Mouse (Mus musculus): ENCODE measurements around the gene Baiap2l2. TPM values are rescaled to one million over a fixed set of nuclear protein-coding genes. Genes with fewer than 3 reads are reported as not detected.

Baiap2l2 gene
- total RNA-seq, 4 experiments from 2014 or later: 3.1 to 14.2 (median 11.4) TPM

DNA sequence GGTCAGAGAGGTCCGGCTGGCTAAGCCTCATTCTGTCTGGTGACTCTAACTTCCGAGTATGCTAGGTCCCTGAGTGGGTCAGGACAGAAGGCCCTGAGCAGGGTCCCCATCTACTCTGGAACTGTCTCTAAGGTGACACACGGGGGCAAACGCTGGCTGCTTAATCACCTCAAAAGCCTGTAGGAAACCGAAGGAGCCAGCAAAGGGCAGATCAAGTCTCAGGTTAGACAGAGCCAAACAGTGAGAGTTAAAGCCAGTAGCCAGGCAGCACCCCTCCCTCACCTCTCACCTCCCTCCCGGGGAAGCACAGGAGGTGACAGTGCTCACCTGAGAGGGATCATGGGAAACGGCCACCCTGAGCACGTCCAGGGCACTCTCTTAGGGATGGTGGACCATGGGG is 18.4 kb upstream of the Baiap2l2 start:
- no peak for DNase-seq (ENCODE audit: low spot score in 2 of 2)

- no peak for DNase-seq (ENCODE audit: low spot score in 2 of 2)
These were observed 14.3 kb upstream of the Baiap2l2 start for GRCm38 (mm10) chr15:79299563-79300155.

DNA sequence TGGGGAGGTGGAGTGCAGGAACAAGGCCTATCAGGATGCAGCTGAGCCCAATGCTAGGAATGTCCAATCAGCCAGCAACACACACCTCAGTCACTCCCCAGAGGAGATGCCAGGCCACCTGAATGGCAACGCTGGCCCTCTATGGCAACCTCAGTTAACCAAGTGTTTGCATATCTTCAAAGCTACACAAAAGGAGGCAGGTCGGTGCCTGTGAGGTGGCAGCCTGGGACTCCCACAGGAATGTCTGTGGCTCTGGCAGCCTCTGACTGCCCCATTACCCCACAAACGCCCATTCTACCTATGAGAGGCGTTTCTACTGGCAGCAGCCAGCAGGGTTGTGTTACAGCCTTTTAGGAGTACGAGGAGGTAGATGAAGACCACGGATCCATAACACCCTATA is 13.2 kb upstream of the Baiap2l2 start:
- DNase-seq (ENCODE audit: low spot score in 2 of 2): no peak

GRCm38 (mm10) chr15:79292779-79293178 is 7.4 kb upstream of the Baiap2l2 start:
- no peak for DNase-seq (ENCODE audit: low spot score in 2 of 2)

DNA sequence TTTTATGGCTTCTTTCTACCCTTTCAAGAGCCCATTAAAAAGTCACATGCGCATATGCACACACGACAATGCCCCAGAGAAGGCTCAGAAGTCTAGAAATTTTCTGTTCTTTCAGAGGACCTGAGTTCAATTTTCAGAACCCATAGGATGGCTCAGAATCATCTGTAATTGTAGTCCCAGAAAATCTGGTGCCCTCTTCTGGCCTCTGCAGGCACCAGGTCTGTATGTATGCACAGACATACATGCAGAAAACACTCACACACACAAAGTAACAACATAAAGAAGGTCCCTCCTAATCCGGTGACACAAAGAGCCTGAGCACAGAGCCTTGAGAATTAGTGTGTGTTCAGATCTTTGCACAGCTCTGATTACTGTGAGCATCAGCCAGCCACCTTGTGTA is 5.0 kb upstream of the Baiap2l2 start:
- DNase-seq (ENCODE audit: low spot score in 2 of 2): no peak

- DNase-seq (ENCODE audit: low spot score in 2 of 2): no peak
These were observed 4.1 kb upstream of the Baiap2l2 start for GRCm38 (mm10) chr15:79289441-79289840.

- no peak for DNase-seq (ENCODE audit: low spot score in 2 of 2)
These were observed 3.0 kb upstream of the Baiap2l2 start for GRCm38 (mm10) chr15:79288387-79288786.

DNA sequence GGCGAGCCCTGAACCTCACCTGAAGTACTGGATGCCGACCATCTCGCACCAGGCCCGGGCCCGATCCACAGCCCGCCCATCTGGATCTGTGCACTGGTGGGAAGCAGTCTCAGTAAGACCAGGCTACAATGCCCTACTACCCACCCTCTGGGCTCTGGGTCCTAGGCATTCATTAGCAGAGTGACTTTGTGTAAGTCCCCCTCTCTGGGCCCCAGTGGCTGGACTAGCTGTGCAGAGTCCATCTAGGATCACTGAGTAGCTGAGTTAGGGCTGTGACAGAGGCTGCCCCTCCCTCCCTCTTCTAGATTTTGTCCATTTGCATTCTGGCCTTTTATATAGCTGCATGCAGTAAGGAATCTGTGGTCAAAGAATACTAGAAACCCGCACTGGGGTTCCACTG is 1.8 kb upstream of the Baiap2l2 start:
- DNase-seq (ENCODE audit: low spot score in 2 of 2): no peak

- no peak for DNase-seq (ENCODE audit: low spot score in 2 of 2)
These were observed 804 bp upstream of the Baiap2l2 start for GRCm38 (mm10) chr15:79286141-79286540.

- no peak for DNase-seq (ENCODE audit: low spot score in 2 of 2)
These were observed 2.0 kb downstream of the Baiap2l2 start for GRCm38 (mm10) chr15:79283371-79283770.

GRCm38 (mm10) chr15:79282434-79282833 is 2.9 kb downstream of the Baiap2l2 start:
- no peak for DNase-seq (ENCODE audit: low spot score in 2 of 2)

DNA sequence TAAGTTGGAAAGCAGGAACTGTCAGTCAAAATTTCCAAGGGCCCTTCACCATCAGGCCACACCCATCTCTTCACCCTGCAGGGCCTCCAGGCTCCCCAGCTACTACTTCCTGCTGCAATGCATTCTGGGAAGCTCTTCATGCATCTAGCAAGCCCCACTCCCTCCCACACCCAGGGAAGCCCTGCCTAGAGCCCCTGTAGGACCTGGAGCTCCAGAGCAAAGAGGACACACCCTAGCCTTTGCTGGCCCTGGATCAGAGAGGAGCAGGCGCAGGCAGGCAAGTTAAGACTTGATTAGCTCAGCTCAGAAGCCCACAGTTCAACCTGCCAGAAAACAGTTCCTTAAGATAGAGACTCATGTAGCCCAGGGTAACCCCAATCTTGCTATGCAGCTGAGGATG is 3.9 kb downstream of the Baiap2l2 start:
- no peak for DNase-seq (ENCODE audit: low spot score in 2 of 2)

DNA sequence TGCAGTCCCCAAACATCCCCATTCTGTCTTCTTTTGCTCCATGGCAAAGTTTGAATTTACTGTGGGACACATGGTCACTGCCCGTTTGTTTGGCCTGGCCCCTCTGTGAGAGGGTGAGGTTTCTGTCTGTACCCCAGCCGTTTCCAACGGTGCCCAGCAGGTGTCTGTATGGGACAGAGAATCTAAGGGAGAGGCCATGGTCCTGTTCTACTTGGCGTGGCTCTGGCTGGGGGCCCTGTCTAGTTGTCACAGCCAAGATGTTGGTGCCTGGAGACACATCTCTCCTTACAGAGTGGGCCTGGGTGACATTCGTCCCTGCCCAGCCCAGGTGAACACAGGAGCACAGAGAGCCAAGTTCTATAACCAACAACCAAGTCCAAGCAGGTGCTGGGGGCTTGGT is 4.5 kb downstream of the Baiap2l2 start:
- no peak for DNase-seq (ENCODE audit: low spot score in 2 of 2)

DNA sequence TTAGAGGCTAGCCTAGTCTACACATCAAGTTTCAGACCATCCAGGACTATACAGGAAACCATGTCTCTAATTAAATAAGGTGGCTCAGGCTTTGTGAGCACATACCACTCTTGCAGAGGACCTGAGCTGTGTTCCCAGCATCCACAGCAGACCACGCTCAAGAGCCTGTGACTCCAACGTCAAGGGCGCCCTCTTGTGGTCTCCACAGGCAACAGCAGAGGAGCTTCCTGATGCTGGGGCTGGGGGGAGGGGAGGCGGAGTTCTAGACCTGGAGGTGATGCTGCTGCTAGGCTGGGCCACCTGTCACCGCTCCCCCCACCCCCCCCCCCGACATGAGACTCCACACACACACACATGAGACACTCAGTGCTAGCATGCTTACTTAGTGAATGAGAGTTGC is 5.1 kb downstream of the Baiap2l2 start:
- no peak for DNase-seq (ENCODE audit: low spot score in 2 of 2)

DNA sequence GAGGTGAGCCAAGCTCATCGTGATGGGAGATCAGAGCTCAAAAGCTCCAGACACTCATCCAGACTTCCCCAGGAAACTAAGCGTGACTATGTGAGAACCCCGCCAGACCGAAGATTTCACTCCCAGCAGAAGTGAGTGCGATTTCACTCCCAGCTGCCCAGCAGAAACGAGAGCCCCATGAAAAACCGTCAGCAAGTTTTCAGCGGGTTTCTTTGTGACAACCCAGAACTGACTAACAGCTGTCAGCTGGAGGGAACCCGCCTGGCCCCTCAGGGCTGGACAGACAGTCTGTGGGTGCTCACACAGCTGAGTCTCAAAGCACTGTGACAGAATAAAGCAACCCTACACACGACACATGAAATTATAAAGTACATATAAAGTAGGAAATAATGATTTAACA is 7.6 kb downstream of the Baiap2l2 start:
- DNase-seq (ENCODE audit: low spot score in 2 of 2): no peak

DNA sequence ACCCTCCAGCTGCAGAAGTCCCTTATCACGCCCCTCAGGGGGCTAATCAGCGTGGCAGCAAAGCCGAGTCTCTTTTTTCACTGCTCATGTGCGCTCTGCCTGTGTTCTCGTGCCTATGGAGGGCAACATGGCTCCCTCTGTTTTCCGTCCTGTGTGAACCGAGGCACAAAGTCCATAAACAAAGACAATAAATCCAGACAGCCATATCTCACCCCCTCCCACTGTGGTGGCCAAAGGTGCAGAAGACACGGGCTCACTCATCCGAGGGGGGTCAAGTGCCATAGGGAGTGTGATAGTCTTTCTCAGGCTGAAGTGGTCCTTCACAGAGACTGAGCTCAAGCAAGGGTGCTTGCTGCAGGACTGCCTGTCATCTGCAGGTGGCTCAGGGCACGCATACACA is 12.3 kb downstream of the Baiap2l2 start:
- no peak for DNase-seq (ENCODE audit: low spot score in 2 of 2)

DNA sequence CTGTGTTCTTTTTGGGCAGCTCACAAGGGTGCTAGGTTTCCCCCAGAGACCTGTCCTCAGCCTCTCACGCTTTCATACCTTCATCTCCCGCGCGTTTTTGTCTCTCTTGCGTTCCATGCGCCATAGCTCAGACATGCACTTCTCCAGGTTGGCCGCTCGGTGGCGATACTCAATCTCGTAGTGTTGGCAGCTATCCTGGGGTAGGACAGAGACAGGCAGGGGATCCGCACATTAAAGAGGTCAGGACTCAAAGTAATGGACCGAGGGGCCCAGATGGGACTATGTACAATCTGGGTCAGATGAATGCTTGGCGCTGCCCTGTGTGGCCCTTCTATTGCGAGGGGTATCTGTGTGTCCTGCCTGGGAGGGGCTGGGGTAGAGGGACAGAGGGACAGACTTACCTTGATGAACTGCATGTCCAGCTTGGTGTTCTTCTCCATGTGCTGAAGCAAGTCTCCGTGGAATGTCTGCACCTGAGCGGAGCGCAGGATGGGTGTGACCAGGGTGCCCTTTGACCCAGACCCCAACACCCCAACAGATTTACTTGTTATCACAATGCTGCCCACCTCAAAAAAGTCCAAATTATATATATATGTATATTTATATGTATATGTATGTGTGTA is 14.1 kb downstream of the Baiap2l2 start:
- no peak for DNase-seq (ENCODE audit: low spot score in 2 of 2)

DNA sequence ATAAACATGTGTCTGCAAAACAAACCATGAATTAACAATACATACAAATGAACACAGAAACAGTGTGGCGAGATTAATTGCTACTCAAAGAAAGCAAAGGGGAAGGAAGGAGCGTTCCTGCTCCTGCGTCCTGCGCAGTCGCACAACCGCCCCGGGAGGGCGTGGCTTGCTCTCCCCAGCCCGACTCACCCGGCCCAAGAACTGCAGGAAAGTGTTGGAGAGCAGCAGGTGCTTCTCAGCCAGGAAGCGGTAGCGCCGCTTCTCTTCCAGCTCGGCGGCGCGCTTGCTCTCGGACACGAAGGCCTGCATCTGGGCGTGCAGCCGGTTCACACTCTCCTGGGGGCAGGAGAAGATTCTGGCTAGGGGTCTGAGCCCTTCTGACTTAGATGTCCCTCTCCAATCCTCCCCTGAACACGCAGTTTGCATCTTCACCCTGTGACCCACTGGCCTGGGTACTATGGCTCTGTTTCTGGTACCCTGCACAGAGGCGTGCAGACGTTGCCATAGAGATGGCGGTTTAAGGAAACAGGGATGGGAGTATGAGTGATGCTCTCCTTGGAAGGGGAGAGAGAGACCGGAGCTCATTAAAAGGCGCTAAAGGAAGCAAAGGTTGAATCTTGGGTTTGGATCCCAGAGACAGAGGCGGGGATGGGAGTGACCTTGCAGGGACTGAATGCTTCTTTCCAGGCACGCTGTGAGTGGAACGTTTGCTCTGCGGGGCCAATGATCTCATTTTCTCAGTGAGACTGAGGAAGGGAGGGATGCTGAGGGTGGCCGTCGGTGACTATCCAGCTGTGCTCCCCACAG is 14.8 kb downstream of the Baiap2l2 start:
- no peak for DNase-seq (ENCODE audit: low spot score in 2 of 2)

GRCm38 (mm10) chr15:79268521-79268920 is 16.8 kb downstream of the Baiap2l2 start:
- no peak for DNase-seq (ENCODE audit: low spot score in 2 of 2)

GRCm38 (mm10) chr15:79265384-79265783 is 20.0 kb downstream of the Baiap2l2 start:
- no peak for DNase-seq (ENCODE audit: low spot score in 2 of 2)

- DNase-seq (ENCODE audit: low spot score in 2 of 2): no peak
These were observed 21.6 kb downstream of the Baiap2l2 start for GRCm38 (mm10) chr15:79263726-79264125.

GRCm38 (mm10) chr15:79262786-79263309 is 22.5 kb downstream of the Baiap2l2 start:
- no peak for DNase-seq (ENCODE audit: low spot score in 2 of 2)
